8 mouse cellular contexts compared by ENCODE assay signal in the genomic region with DNA sequence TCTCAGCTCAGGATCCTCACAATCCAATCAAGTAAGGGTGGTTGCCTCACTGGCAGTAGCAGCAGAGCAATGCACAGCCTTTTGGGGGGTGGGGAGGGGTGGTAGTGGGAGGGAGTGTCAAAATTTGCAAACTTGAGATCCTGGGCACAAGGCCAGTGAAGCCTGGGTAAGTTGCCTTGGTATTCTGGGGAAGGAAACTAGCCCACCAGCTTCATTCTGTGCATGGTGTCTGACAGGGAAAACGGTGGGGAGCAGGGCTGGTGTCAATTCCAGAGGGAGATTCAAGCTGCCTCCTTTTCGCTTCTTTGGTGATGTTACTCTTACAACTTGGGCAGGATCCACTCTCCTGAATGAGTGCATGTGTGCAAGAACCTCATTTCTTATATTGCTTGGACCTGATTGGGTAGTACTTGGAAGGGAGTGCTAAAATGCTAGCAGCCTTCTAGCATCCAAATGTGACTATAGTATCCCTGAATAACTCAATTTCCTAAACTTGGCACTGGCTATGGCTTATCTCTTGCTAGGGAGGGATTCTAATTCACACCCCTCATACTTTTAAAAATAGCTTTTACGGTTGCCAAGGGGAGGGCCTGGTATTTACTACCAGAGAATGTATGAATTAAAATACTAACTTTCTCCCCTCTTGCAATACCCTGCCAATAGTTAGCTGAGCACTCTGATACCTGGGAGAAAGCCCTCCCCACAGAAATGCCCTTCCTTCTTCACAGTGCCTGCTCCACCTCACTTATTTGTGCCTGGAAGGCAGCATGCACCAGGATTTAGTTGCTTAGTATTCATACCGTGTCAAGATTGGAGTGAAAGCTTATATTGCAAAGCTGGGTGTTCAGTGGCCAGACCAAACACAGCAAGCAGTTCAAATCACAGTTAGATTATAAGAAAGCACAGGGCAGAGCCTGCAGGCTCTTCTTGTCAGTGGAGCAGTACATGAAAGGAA. TPM values are rescaled to one million over a fixed set of nuclear protein-coding genes. Genes with fewer than 3 reads are reported as not detected.
DNase-seq lines count a peak whose midpoint lies in the region; ATAC-seq and TF ChIP-seq lines count a peak whose summit lies in the region.
"Had no signal": no experiment of that assay in that cellular context is flagged by ENCODE, and none has a peak within 500 bp of the region (broad histone marks: within the 10 kb centered on the region; RNA-seq: fewer than 3 reads in every experiment).

No protein-coding gene starts in this region.

- peak; percentile 11 for ATAC-seq in Patski
- ATAC-seq in hindbrain, embryonic 12.5 days (ENCODE audit: low FRiP score): peak; percentile 41; the same call in 1 of the 2 replicates
- 0 out of 2 replicates have a peak, but pooled peaks have one; percentile 55 for ATAC-seq in limb, embryonic 15.5 days (ENCODE audit: insufficient number of reproducible peaks, low FRiP score, low TSS enrichment, low read depth)
- no peak for ATAC-seq in granulocyte monocyte progenitor cell, adult 5-6 weeks (replicated peaks; ENCODE audit: poor library complexity, severe bottlenecking)

- H3K9ac ChIP-seq in hindbrain, embryonic 12.5 days: no peak overlapping the region
- no peak overlapping the region for H3K9ac ChIP-seq in limb, embryonic 15.5 days
- H3K9ac ChIP-seq: liver, embryonic 13.5 days had no signal

- WGBS in hindbrain, embryonic 12.5 days: 60% methylated on average over 4 of the region's 4 CpGs
- WGBS in limb, embryonic 15.5 days: 25% methylated on average over 4 of the region's 4 CpGs

- no peaks in the 10 kb centered on the region for H3K36me3 ChIP-seq in hindbrain, embryonic 12.5 days
- peaks cover 2% of the 10 kb centered on the region; the same call in 1 of the 2 replicates for H3K36me3 ChIP-seq in limb, embryonic 15.5 days
- H3K36me3 ChIP-seq: liver, embryonic 13.5 days had no signal

- TF ChIP-seq CTCF in Patski (IDR thresholded peaks at IDR 0.05): no peak

- no peaks in the 10 kb centered on the region for H3K9me3 ChIP-seq in hindbrain, embryonic 12.5 days (replicated peaks)
- H3K9me3 ChIP-seq in limb, embryonic 15.5 days: no peaks in the 10 kb centered on the region
- H3K9me3 ChIP-seq: liver, embryonic 13.5 days had no signal

- CTCF ChIA-PET in Patski (lab: Charles Lee): interaction anchor here (1.5 to 2.4 kb wide), 2 partner anchors 11 to 52 kb away, joined by 3 to 7 read pairs; no protein-coding TSS in a partner anchor

- intact Hi-C loops in gastrocnemius, postnatal 14 days (cut with DNase I; ENCODE audit: low total_unique reads): no loop called here

- H3K4me1 ChIP-seq in brown adipose tissue, adult 24 weeks (ENCODE audit: control insufficient read depth, insufficient read depth, insufficient read length, low read length): peaks cover 42% of the 10 kb centered on the region
- peaks cover 30% of the 10 kb centered on the region for H3K4me1 ChIP-seq in hindbrain, embryonic 12.5 days
- peaks cover 23% of the 10 kb centered on the region for H3K4me1 ChIP-seq in limb, embryonic 15.5 days
- H3K4me1 ChIP-seq: liver, embryonic 13.5 days had no signal

- H3K4me3 ChIP-seq in brown adipose tissue, adult 24 weeks (ENCODE audit: insufficient read depth, low read depth, low read length): no peak overlapping the region
- no peak overlapping the region for H3K4me3 ChIP-seq in hindbrain, embryonic 12.5 days
- no peak overlapping the region for H3K4me3 ChIP-seq in limb, embryonic 15.5 days
- H3K4me3 ChIP-seq: liver, embryonic 13.5 days had no signal

- no peak for DNase-seq in Patski (ENCODE audit: low read depth, low spot score)
- DNase-seq in urinary bladder, postnatal 36 days (ENCODE audit: low spot score in 2 of 2): no peak
- no peak for DNase-seq in gastrocnemius, postnatal 14 days
- DNase-seq: liver, embryonic 13.5 days had no signal

- H3K27ac ChIP-seq in brown adipose tissue, adult 24 weeks (replicated peaks; ENCODE audit: low read depth, low read length): peak overlapping the region; percentile 86
- peak overlapping the region; percentile 70 for H3K27ac ChIP-seq in hindbrain, embryonic 12.5 days
- peak overlapping the region; percentile 28; the same call in 1 of the 2 replicates for H3K27ac ChIP-seq in limb, embryonic 15.5 days
- H3K27ac ChIP-seq: liver, embryonic 13.5 days had no signal

- in situ Hi-C loops in Patski (cut with MboI; ENCODE audit: low pct_unique_long_range_greater_than_20kb): loop anchor here (10.0 kb wide), 1 partner anchor 69 kb away; no protein-coding TSS in a partner anchor

- H3K27me3 ChIP-seq in Patski: no peaks in the 10 kb centered on the region
- no peaks in the 10 kb centered on the region for H3K27me3 ChIP-seq in hindbrain, embryonic 12.5 days
- no peaks in the 10 kb centered on the region for H3K27me3 ChIP-seq in limb, embryonic 15.5 days
- H3K27me3 ChIP-seq: liver, embryonic 13.5 days had no signal

- H3K4me2 ChIP-seq in hindbrain, embryonic 12.5 days (replicated peaks): no peak overlapping the region
- H3K4me2 ChIP-seq in limb, embryonic 15.5 days: no peak overlapping the region
- H3K4me2 ChIP-seq: liver, embryonic 13.5 days had no signal

- POLR2A ChIA-PET in Patski (lab: Charles Lee): no interaction called here

RNA-seq across cellular contexts. Expression of gene Nrp1, which starts 57.6 kb away (rescaled TPM):
- 132 TPM for polyA plus RNA-seq in Patski (2021)
- polyA plus RNA-seq in brown adipose tissue, adult 24 weeks (2012; ENCODE audit: insufficient read depth, insufficient read length, missing spikeins): 56.0 and 73.5 TPM in 2 replicates
- 48.5 and 59.5 TPM in 2 replicates for polyA plus RNA-seq in hindbrain, embryonic 12.5 days (2016; fragmentation: Nextera tagmentation; extraction: Ambion mirVana)
- polyA plus RNA-seq in limb, embryonic 15.5 days (2015; fragmentation: Nextera tagmentation; extraction: Ambion mirVana): 93.4 and 100 TPM in 2 replicates
- total RNA-seq in granulocyte monocyte progenitor cell, adult 5-6 weeks (2014; fragmentation: Nextera tagmentation): 13.1 and 17.2 TPM in 2 replicates
- total RNA-seq in granulocyte monocyte progenitor cell, adult 5-6 weeks (2017): 9.7 and 12.1 TPM in 2 replicates
- 10 to 100 TPM; 50.4 to 53.6 TPM for total RNA-seq in gastrocnemius, postnatal 14 days (2021)

Comparison
In these comparisons a context has a peak if more than half of its experiments do, and no peak if none do; other contexts are left out.
1. H3K27ac ChIP-seq: peak in every context shown above with its lines; median percentile 86 in brown adipose tissue, adult 24 weeks; 70 in hindbrain, embryonic 12.5 days; 28 in limb, embryonic 15.5 days.